ENCODE assay signal across 22 mouse cellular contexts in genomic region chr10:117561909-117562849, GRCm38 (mm10).
"Had no signal": no experiment of that assay in that cellular context is flagged by ENCODE, and none has a peak within 500 bp of the region (broad histone marks: within the 10 kb centered on the region; RNA-seq: fewer than 3 reads in every experiment).

No protein-coding gene starts in this region.

- H3K36me3 ChIP-seq: liver, embryonic 13.5 days; liver, embryonic 15.5 days; lung, embryonic 15.5 days; midbrain, embryonic 12.5 days; neural tube, embryonic 12.5 days; stomach, embryonic 15.5 days had no signal

- H3K4me3 ChIP-seq: liver, embryonic 13.5 days; liver, embryonic 15.5 days; lung, embryonic 15.5 days; megakaryocyte, embryonic 14.5 days; midbrain, embryonic 12.5 days; neural tube, embryonic 12.5 days; stomach, embryonic 15.5 days had no signal

- H3K27me3 ChIP-seq: liver, embryonic 13.5 days; liver, embryonic 15.5 days; lung, embryonic 15.5 days; megakaryocyte, embryonic 14.5 days; neural tube, embryonic 12.5 days; stomach, embryonic 15.5 days had no signal

- ATAC-seq: liver, postnatal 0 days had no signal

- H3K27ac ChIP-seq: liver, embryonic 13.5 days; liver, embryonic 15.5 days; lung, embryonic 15.5 days; macrophage; midbrain, embryonic 12.5 days; neural tube, embryonic 12.5 days; stomach, embryonic 15.5 days; stomach, postnatal 0 days had no signal

- H3K4me2 ChIP-seq: liver, embryonic 11.5 days; liver, embryonic 13.5 days; liver, embryonic 15.5 days; lung, embryonic 15.5 days; midbrain, embryonic 12.5 days; neural tube, embryonic 12.5 days; stomach, embryonic 15.5 days had no signal

- DNase-seq: liver, embryonic 13.5 days; liver, postnatal 0 days; lung, adult 2 months; lung, postnatal 14 days; midbrain, embryonic 14.5 days; retina, postnatal 1 day; right cerebral cortex, adult 18-20 months; right cerebral cortex, postnatal 25 days; right cerebral cortex, postnatal 4 days; spleen, adult 18-20 months; thymus, adult 2 months; thymus, postnatal 25 days; thymus, postnatal 4 days had no signal

- H3K4me1 ChIP-seq: liver, embryonic 13.5 days; lung, embryonic 15.5 days; megakaryocyte, embryonic 14.5 days; midbrain, embryonic 12.5 days; stomach, embryonic 15.5 days had no signal

- H3K9ac ChIP-seq: liver, embryonic 13.5 days; liver, embryonic 15.5 days; liver, postnatal 0 days; lung, embryonic 15.5 days; midbrain, embryonic 12.5 days; neural tube, embryonic 12.5 days; stomach, embryonic 15.5 days had no signal

- H3K9me3 ChIP-seq: liver, embryonic 13.5 days; liver, embryonic 15.5 days; lung, embryonic 15.5 days; neural tube, embryonic 12.5 days; stomach, embryonic 15.5 days had no signal
